Mouse (Mus musculus) layer of hippocampus, postnatal 14 days (tissue): ENCODE measurements around the gene Eps15l1. TPM values are rescaled to one million over a fixed set of nuclear protein-coding genes. Genes with fewer than 3 reads are reported as not detected.

Source experiments
- DNase-seq, 2 experiments: peaks; one replicate each; pipeline ENCODE4 v3.0.0; 2021 to 2022; ENCODE audit warnings: low spot score in 2 of 2, mixed read lengths in 1 of 2
- long read RNA-seq, 2 experiments: library from polyadenylated mRNA; stranded (forward); transcript quantifications; one replicate each; pipeline ENCODE4 v2.0.0; 2021
- total RNA-seq, 2 experiments: library from RNA; stranded (reverse); gene quantifications; 2 replicates each; pipeline ENCODE4 v1.2.3; 2021

Gene Eps15l1
- 10 to 100 TPM; 69.7 to 72.4 TPM for total RNA-seq
- long read RNA-seq, experiment 1, transcript Eps15l1-205 (16 exons, 3,376 nt): minor isoform, 5 of 57 reads
- long read RNA-seq, experiment 1, transcript Eps15l1-201 (24 exons, 3,129 nt): major isoform, 17 of 57 reads
- long read RNA-seq, experiment 1, partial matches to known transcripts: 6 of 57 reads
- long read RNA-seq, experiment 1, other reads (novel, unspliced or antisense): 28 of 57 reads
- long read RNA-seq, experiment 2, transcript Eps15l1-201 (24 exons, 3,129 nt): major isoform, 16 of 50 reads
- long read RNA-seq, experiment 2, partial matches to known transcripts: 5 of 50 reads
- long read RNA-seq, experiment 2, other reads (novel, unspliced or antisense): 28 of 50 reads

DNA sequence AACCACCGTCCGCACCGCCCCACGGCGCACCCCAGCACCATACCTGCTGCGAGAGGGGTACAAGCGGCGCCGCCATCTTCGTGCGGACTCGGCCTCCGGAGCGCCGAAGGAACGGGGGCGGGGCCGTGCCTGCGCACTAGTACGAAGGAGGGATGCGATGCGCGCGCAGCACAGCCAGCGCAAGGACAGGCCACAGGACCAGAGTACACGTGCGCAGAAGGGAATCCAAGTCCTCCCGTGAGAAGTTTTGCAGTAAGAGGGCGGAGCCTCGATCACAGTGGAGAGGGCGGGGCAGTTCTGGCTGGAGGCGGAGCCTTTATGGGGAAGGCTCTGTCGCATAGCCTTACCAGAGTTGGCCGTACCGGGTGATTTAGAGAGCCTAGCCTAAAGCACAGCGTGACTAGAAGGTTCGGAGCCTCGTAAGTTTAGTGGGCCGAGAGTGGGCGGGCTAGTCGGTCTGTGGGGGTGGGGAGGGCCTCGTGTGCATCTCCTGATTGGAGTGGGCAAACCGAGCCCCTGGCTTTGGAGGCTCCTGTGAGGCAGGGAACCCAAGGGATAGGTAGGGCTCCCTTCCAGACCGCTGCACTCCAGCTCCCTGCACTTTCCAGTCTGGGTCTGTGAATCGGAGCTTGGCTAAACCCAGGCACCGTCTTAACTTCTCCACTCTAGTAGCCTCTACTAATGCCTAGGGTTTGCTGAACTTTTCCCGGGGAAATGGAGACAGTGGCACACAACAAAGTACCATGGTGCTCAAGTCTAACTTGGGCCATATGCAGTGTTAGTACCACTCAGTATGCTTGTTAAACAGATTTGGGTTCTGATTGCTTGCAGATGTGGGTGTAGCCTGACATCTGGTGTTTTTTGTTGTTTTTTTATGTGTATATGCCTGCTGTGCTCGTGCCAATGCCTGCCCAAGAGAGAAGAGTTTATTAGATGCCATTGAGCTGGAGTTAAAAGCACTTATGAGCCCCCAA is at the start of gene Eps15l1:
Eps15l1 (minus strand) TSS at position 99 of the 974 bp plus-strand sequence.
- peak; percentile 95 to 99 for DNase-seq

DNA sequence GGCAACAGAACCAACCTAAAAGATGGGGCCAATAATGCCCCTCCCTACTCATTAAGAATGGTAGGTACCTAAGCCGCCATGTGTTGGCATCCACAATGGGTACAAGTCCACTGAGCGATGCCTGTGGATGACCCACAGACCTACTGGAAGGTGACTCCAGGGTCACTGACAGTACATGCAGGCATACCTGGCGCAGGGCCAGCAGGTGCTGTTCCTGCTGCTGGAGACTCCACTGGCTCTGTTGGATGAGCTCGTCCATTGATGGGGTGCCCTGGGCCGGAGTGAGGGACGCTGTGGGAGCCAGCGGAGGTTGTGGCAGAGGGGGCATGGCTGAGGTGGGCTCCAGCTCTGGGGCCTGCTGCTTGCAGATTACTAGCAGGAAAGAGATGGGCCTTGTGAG is 49.4 kb upstream of the Eps15l1 start:
- no peak for DNase-seq

DNA sequence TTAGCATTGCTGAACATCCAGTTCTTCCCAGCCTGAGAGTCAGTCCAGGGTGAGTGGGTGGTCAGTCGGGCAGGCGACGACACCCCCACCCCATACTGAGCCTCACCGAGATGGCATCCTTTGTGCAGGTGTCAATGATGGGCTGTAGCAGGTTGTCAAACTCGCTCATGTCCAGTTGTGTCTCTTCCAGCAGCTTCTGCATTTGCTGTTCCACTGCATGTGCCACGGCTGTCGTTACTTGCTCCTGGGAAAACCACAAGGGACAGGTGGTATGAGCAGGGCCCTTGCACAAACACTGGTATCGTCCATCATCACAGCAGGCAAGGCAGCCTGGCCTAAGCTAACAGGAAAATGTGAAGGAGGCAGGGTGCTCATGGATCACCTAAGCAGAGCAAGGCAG is 48.7 kb upstream of the Eps15l1 start:
- DNase-seq: no peak

GRCm38 (mm10) chr8:72469243-72469642 is 48.0 kb upstream of the Eps15l1 start:
- DNase-seq: no peak

DNA sequence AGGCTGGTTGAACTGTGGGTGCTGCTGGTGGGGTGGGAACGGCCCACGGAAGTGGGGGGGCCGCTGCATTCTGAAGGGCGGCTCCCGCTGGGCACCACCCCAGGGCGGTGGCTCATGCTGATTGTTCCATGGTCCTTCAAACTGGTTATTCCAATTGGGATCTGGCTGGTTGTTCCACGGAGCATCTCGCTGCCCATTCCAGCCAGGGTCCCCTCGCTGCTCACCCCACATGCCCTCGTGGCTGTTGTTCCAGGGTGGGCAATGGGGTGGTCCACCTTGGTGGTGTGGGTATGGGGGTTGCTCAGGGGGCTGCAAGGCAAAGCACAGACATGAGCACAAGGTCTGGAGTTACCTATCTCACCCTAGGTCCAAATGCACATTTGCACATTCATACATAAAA is 43.0 kb upstream of the Eps15l1 start:
- no peak for DNase-seq

GRCm38 (mm10) chr8:72459881-72460533 is 38.7 kb upstream of the Eps15l1 start:
- DNase-seq: no peak

DNA sequence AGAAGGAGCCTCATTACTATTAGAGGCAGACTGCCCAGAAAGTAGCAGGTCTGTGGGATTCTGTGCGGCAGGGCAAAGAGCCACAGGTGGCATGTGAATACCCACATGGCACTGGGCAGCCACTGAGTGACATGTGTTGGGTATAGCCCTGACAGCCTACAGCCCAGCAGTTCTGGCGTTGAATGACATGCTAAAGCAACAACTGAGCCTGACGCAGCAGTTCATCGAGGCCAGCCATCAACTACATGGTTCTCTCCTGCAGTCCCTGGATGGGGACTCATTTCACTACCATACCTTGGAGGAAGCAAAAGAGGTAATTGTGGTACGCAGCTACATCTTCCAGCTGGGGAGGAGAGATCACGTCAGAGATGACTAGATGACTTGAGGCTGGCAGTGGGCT is 37.2 kb upstream of the Eps15l1 start:
- DNase-seq: no peak

DNA sequence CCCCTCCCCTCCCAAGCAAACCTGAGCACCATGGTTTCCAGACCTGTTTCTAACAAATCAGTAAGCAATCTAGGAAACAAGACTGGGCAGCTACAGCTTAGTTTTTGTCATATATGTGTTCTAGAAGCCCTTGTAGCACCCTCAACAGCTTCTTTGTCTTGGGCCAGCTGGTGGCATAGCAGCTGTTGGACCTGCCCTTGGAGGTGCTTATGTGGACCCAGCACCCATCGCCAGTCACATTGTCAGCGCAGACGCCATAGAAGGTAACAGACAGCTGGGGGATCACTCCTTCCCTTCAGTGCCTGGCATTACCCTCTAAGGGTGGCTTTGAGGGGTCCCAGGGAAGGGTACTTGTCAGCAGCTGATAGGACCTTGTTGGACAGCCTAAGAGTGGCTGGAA is 36.5 kb upstream of the Eps15l1 start:
- DNase-seq: no peak

DNA sequence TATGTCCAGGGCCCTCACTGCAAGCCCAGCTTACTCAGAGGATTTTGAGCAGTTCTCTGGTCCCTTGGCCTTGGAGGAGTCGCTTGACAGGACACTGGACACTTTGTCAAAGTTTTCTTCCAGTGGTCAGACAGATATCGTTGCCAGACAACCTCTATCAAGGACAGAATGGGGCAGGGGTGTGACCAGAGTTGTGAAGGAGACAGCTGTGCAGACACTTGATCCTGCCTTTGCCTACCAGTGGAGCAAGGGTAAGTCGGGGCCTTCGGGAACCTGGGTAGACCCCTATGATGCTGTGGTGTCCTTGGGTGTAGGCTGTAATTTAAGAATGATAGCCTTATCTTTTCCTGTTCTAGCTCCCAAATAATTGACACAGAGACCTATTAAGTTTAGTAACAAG is 34.1 kb upstream of the Eps15l1 start:
- no peak for DNase-seq

DNA sequence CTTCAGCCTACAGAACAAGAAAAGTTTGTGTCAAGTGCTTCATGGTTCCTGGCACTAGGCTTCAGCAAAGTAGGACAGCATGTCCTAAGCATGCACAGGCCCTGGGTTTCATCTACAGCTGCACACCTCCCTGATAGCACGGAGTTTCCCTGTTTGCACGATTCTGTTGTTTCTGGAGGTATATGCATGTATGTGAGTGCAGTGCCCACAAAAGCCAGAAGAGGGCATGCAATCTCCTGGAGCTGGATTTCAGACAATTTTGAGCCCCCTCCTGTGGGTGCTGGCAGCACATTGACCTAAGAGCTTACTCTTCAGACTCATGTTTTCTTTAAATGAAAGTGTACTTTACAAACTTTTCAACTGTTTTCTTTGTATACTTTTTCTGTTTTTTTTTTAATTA is 32.6 kb upstream of the Eps15l1 start:
- no peak for DNase-seq

- DNase-seq: no peak
These were observed 30.3 kb upstream of the Eps15l1 start for GRCm38 (mm10) chr8:72451516-72451915.

DNA sequence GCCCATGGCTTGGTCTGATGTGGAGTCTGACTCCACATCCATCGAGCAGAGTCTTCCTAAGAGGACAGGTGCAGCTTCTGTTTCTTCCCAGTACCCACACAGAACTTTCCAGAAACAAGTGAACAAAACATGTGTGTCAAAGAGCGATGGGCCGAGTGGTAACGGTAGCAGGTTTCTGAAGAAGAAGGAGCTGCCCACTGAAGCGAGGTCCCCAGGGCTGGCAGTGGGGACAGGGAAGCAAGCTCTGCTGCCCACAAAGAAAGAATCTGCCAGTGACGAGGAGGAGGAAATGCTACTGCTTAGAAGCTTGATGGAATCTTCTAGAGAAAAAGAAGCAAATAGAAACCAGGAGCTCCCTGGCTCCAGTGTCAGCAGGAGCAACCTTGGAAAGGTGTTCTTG is 23.8 kb upstream of the Eps15l1 start:
- DNase-seq: no peak

- no peak for DNase-seq
These were observed 22.7 kb upstream of the Eps15l1 start for GRCm38 (mm10) chr8:72443994-72444350.

- peak; percentile 97 to 99 for DNase-seq
These were observed 22.2 kb upstream of the Eps15l1 start, which contains the start of the genes Calr3 and 1700030K09Rik for GRCm38 (mm10) chr8:72443338-72443993. Gene Calr3 (minus strand): TSS chr8:72443870. Gene 1700030K09Rik (plus strand): TSS chr8:72443880.

GRCm38 (mm10) chr8:72438248-72439015 is 17.2 kb upstream of the Eps15l1 start:
- no peak for DNase-seq

DNA sequence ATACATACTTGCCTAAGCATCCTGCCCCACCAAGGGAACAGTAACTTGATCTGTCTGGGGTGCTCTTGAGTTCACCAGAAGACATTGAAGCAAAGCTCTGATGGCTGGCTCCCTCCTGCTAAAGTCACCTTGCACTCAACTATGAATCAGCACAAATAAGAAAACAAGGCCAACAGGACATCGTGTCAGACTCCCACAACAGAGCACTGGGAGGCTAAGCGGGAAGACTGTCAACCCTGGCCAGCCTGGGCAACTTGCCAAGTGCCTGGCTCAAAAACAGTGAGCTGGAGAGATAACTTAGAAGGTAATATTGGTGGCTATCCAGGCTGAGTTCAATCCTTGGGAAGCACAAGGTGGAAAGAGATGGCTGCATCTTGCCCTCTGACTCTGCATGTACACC is 13.7 kb upstream of the Eps15l1 start:
- no peak for DNase-seq

DNA sequence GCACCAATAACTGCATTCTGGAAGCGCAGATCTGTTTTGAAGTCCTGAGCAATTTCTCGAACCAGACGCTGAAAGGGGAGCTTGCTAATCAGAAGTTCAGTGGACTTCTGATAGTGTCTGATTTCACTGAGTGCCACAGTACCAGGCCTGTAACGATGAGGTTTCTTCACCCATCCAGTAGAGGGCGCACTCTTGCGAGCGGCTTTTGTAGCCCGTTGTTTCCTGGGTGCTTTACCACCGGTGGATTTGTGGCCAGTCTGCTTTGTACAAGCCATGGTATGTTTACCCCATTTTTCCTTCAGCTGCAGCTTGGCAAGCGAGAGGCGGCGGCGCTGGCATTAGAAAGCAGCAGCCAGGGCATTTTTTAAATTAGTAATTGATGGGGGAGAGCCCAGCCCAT is 8.4 kb upstream of the Eps15l1 start:
- DNase-seq: no peak

DNA sequence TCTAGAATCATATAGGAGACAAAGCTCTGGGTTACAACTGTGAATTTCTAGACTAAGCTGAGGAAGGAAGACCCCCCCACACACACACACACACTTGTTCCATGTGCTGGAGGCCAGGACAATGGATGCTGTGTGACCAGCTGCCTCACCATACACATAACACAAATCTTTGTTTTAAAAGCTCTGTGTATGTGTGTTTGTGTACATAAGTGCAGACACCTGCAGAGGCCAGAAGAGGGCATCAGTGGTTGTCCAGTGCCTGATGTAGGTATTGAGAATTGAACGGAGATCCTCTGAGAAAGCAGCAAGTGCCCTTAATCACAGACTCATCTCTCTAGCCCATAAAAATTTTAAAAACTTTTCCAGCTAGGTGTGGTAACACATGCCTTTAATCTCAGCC is 1.7 kb upstream of the Eps15l1 start:
- no peak for DNase-seq

DNA sequence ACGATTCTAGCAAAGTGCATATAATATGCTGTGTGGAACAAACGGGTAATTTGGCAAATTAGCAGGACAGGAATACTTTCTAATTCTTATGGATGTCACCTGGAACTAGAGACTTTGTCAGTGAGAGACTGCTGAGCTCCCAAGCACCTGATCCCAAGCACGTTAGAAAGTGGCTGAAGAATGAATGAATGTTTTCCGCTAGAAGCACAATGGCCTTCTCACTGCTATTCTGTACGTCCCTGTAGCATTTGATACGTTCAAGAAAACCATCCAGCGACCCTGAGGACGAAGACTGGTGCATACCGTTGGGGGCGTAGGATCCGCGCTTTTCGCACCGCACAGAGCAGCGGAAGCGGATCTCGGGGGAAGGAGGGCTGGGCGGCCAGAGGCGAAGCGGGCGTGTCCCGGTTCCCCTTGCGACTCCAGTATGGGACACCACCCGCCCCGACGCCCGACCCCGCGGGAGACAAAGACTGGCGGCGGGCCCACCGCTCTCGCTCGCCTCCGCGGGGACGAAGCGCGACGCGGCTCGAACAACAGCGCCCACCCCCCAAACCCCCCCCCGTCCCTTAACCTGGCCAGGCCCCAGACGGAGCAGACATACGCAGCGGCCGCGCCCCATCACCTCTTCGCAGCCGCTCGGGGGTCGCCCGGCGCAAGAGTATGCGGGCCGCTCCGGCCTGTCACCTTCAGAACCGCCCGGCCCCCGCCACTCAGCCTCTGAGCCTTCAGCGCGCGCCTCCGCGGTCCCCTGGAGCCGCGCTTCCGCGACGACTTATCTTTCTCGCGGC is 494 bp downstream of the Eps15l1 start:
- DNase-seq: peak in 1 of 2 experiments; percentile 32
